Mouse (Mus musculus): ENCODE data around the gene Macrod2. TPM values are rescaled to one million over a fixed set of nuclear protein-coding genes. Genes with fewer than 3 reads are reported as not detected.

Gene Macrod2
- total RNA-seq, 2 experiments from 2014 or later, result 53.5 to 56.4 TPM

- intact Hi-C loops (cut with DNase I), result no loop called here
- DNase-seq (ENCODE audit: extremely low spot score in 1 of 2, low spot score in 2 of 2), result no peak
- no peak overlapping the region for H3K27ac ChIP-seq
- TF ChIP-seq CTCF (IDR thresholded peaks at IDR 0.05), result no peak
- H3K4me3 ChIP-seq, result no peak overlapping the region
These were observed 1439.2 kb downstream of the Macrod2 start for GRCm38 (mm10) chr2:141834156-141834782.

- Histone ChIP-seq H3K4me3 (no peak overlapping the region), H3K27ac (0 out of 2 replicates have a peak overlapping the region, but pooled peaks have one; percentile 44)
- no peak for TF ChIP-seq CTCF (IDR thresholded peaks at IDR 0.05)
- intact Hi-C loops (cut with DNase I), result no loop called here
- peak; percentile 19 to 29 for DNase-seq (ENCODE audit: extremely low spot score in 1 of 2, low spot score in 2 of 2)
These were observed 1449.5 kb downstream of the Macrod2 start for GRCm38 (mm10) chr2:141844408-141845175.

GRCm38 (mm10) chr2:141859220-141859619 is 1464.1 kb downstream of the Macrod2 start:
- DNase-seq (ENCODE audit: extremely low spot score in 1 of 2, low spot score in 2 of 2), result no peak
- no peak overlapping the region for H3K27ac ChIP-seq
- H3K4me3 ChIP-seq, result no peak overlapping the region
- no peak for TF ChIP-seq CTCF (IDR thresholded peaks at IDR 0.05)
- intact Hi-C loops (cut with DNase I), result no loop called here

GRCm38 (mm10) chr2:141861679-141862268 is 1466.7 kb downstream of the Macrod2 start:
- intact Hi-C loops (cut with DNase I), result no loop called here
- Histone ChIP-seq H3K27ac (no peak overlapping the region), H3K4me3 (no peak overlapping the region)
- DNase-seq (ENCODE audit: extremely low spot score in 1 of 2, low spot score in 2 of 2), result no peak
- no peak for TF ChIP-seq CTCF (IDR thresholded peaks at IDR 0.05)

DNA sequence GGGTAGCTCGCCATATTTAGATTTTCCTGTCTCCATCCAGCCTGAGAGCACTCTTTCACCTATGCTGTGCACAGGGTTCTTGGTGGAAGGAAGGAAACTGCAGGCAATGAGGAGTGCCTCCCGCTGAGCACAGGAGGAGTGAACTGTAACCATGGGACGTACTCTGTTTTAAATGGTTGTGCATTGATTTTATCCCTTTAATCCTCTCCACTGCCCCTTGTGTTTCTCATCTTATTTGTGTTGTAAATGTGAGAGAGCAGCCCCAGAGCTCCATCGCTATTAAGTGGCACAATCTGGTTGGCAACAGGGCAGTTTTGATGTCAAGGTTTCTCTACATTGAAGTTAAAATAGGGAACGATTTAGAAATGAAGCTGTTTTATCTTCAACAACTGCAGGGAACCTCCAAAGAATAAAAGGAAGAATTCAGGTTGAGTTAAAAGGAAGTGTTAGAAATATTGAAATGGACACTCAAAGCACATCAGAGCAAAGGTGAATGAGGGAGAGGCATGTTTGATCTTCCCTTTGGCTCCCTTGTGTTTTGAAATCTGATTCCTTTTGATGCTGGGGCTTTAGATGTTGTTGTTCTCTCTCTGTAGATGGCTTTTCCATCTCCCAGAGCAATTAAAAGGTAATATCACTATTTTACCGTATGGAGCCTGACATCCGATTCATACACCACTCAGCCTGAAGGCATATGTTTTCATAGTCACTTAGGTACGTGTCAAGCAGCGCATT is 1467.6 kb downstream of the Macrod2 start:
- no peak overlapping the region for H3K4me3 ChIP-seq
- intact Hi-C loops (cut with DNase I), result no loop called here
- no peak for TF ChIP-seq CTCF (IDR thresholded peaks at IDR 0.05)
- no peak for DNase-seq (ENCODE audit: extremely low spot score in 1 of 2, low spot score in 2 of 2)
- no peak overlapping the region for H3K27ac ChIP-seq

DNA sequence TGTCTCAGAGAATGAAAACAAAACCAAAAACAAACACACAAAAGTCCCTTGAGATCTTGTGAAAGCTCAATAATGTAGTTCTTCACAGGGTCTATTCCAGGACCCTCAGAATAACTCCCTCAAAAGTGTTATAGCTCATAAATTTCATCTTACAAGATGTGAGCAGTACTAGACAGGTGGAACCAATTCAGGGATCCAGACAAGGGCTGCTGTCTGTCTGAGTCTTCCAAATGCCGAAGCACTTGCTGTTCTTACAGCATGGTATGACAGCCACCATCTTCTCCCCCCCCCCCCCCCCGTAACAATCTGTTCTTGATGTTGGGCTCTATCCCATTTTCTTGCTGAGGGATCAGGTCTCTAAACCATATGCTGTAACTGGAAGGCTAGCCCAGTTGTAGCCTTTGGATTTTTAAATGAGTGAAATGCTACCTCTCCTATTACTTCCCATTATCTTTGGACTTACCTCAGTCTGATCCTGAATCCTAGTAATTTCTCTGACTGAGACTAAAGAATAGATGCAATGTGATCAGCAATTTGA is 1468.6 kb downstream of the Macrod2 start:
- intact Hi-C loops (cut with DNase I), result no loop called here
- DNase-seq (ENCODE audit: extremely low spot score in 1 of 2, low spot score in 2 of 2), result no peak
- no peak for TF ChIP-seq CTCF (IDR thresholded peaks at IDR 0.05)
- no peak overlapping the region for H3K4me3 ChIP-seq
- H3K27ac ChIP-seq, result no peak overlapping the region

- H3K27ac ChIP-seq, result no peak overlapping the region; the same call in 1 of the 2 replicates
- TF ChIP-seq CTCF (IDR thresholded peaks at IDR 0.05), result no peak
- DNase-seq (ENCODE audit: extremely low spot score in 1 of 2, low spot score in 2 of 2), result no peak
- no peak overlapping the region for H3K4me3 ChIP-seq
- intact Hi-C loops (cut with DNase I), result no loop called here
These were observed 1475.8 kb downstream of the Macrod2 start for GRCm38 (mm10) chr2:141870930-141871329.

- peak overlapping the region; percentile 52; the same call in 1 of the 2 replicates for H3K27ac ChIP-seq
- no peak for TF ChIP-seq CTCF (IDR thresholded peaks at IDR 0.05)
- intact Hi-C loops (cut with DNase I), result no loop called here
These were observed 1481.2 kb downstream of the Macrod2 start for GRCm38 (mm10) chr2:141876155-141876851.

DNA sequence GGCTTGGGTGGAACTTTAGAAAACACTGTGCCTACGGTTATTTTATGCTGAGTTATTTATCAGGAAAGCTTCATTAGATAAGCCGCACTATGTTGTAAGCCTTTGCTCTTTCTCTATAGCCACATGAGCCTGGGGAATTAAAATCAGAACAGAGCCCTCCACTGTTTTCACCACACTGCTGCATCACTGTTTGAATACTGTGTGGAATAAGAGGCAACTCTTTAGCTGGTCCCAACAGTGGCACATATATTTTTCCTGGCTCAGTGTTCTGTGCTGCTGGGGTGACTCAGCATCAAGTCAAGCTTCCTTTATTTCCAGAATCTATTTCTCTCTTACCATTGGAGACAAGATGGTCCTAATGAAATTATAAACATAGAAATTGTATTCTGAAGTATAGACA is 1481.8 kb downstream of the Macrod2 start:
- TF ChIP-seq CTCF (IDR thresholded peaks at IDR 0.05), result no peak
- Histone ChIP-seq H3K27ac (peak overlapping the region; percentile 37; the same call in 1 of the 2 replicates), H3K4me3 (no peak overlapping the region)
- intact Hi-C loops (cut with DNase I), result no loop called here
- DNase-seq (ENCODE audit: extremely low spot score in 1 of 2, low spot score in 2 of 2), result no peak

More at GRCm38 (mm10) chr2:141876155-141876851, 1481.2 kb downstream of the Macrod2 start:
- H3K4me3 ChIP-seq, result no peak overlapping the region
- peak; percentile 17 to 18 for DNase-seq (ENCODE audit: extremely low spot score in 1 of 2, low spot score in 2 of 2)

DNA sequence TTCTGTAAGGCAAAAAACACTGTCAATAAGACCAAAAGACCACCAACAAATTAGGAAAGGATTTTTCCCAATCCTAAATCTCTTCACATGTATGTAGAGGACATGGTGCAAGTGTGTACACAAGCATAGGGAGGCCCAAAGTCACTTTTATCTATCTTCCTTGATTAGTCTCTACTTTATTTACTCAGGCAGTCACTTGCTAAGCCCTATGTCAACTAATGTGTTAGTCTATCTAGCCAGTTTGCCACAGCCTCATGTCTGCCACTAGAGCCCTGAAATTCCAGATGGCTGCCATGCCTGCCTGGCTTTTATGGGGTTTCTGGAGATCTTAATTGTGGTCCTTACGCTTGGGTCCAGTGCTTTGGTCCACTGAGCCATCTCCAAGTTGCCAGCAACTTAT is 1483.4 kb downstream of the Macrod2 start:
- intact Hi-C loops (cut with DNase I), result no loop called here
- Histone ChIP-seq H3K4me3 (no peak overlapping the region), H3K27ac (no peak overlapping the region)
- no peak for DNase-seq (ENCODE audit: extremely low spot score in 1 of 2, low spot score in 2 of 2)
- no peak for TF ChIP-seq CTCF (IDR thresholded peaks at IDR 0.05)

- DNase-seq (ENCODE audit: extremely low spot score in 1 of 2, low spot score in 2 of 2), result no peak
- intact Hi-C loops (cut with DNase I), result no loop called here
- no peak for TF ChIP-seq CTCF (IDR thresholded peaks at IDR 0.05)
- no peak overlapping the region for H3K4me3 ChIP-seq
- no peak overlapping the region for H3K27ac ChIP-seq
These were observed 1484.6 kb downstream of the Macrod2 start for GRCm38 (mm10) chr2:141879711-141880110.

Data from left cerebral cortex, adult 2 months (tissue).